Mouse (Mus musculus) stomach, embryonic 16.5 days (tissue): ENCODE data around the gene Hacd3. TPM values are rescaled to one million over a fixed set of nuclear protein-coding genes. Genes with fewer than 3 reads are reported as not detected.
"Not testable (repeated sequence)": the region's sequence is repeated elsewhere in the genome, so short reads cannot be mapped to it uniquely, and the experiment has no call there.

Experiments
- ATAC-seq: fragments of 200-750 bp; cut with Nextera tagmentation; 2 replicates; pipeline ENCODE4 v1.8.0; 2017; ENCODE audit warnings: moderate number of reproducible peaks, moderate TSS enrichment; ENCODE audit not compliant: insufficient read depth, low FRiP score
- H3K27ac ChIP-seq: fragments of 300-500 bp; sonication (generic); 2 replicates; pipeline ENCODE4 v1.5.1; 2014; ENCODE audit warnings: low read length
- H3K27me3 ChIP-seq: fragments of 300-500 bp; sonication (generic); 2 replicates; pipeline ENCODE4 v1.6.1; 2014; ENCODE audit warnings: low read length, control low read depth, mixed read lengths; ENCODE audit not compliant: control insufficient read depth, insufficient read depth
- H3K36me3 ChIP-seq: fragments of 300-500 bp; sonication (generic); 2 replicates; pipeline ENCODE4 v1.6.1; 2014; ENCODE audit warnings: low read length; ENCODE audit not compliant: control insufficient read depth, insufficient read depth
- H3K4me1 ChIP-seq: fragments of 300-500 bp; sonication (generic); 2 replicates; pipeline ENCODE4 v1.6.1; 2014; ENCODE audit warnings: low read length, control low read depth, mixed read lengths; ENCODE audit not compliant: control insufficient read depth, insufficient read depth
- H3K4me2 ChIP-seq: fragments of 300-500 bp; sonication (generic); 2 replicates; pipeline ENCODE4 v1.6.1; 2014; ENCODE audit warnings: low read depth, low read length, mixed read lengths
- H3K4me3 ChIP-seq: fragments of 300-500 bp; sonication (generic); replicated peaks from 2 replicates; pipeline ENCODE4 v1.5.1; 2014; ENCODE audit warnings: mild to moderate bottlenecking, low read length
- H3K9ac ChIP-seq: fragments of 300-500 bp; sonication (generic); 2 replicates; pipeline ENCODE4 v1.6.1; 2014; ENCODE audit warnings: low read length
- H3K9me3 ChIP-seq: fragments of 300-500 bp; sonication (generic); replicated peaks from 2 replicates; pipeline ENCODE4 v1.6.1; 2016; ENCODE audit warnings: low read length, control low read depth; ENCODE audit not compliant: control insufficient read depth
- WGBS: fragments of 180-500 bp; shearing (Covaris S2); extraction: QIAGEN DNeasy Blood & Tissue Kit; methylation state at CpG from one replicate; pipeline ENCODE4 v1.1.7; 2014; 5-methylcytosine and 5-hydroxymethylcytosine counted together
- polyA plus RNA-seq: library from polyadenylated mRNA; unstranded; fragments of >200 nt; fragmentation: Nextera tagmentation; extraction: Ambion mirVana; gene quantifications from 2 replicates; pipeline ENCODE4 v1.2.1, GENCODE M21; 2015

The Hacd3 gene
- polyA plus RNA-seq, 1 experiment from 2014 or later, result 93.0 TPM

DNA sequence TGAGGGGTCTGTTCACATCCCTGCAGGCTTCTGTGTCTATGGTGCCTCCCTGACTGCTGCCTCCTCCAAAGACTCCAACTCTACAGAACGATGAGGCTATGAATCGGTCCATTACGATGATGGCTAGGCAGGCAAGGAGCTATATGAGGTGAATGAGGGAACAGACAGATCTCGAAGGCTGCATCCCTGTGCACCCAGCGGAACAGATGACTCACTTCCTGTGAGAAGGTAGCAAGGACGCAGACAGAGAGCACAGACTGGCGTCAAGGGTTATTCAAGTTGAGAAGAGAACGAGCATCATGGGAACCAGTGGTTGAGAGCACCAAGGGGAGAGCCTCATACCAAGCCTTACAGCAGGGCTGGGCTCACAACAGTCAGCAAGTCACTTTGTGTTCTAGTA is 10.9 kb downstream of the Hacd3 start:
- Histone ChIP-seq H3K9ac (no peak overlapping the region), H3K4me3 (no peak overlapping the region), H3K9me3 (no peaks in the 10 kb centered on the region; the same call in 1 of the 2 replicates), H3K27me3 (no peaks in the 10 kb centered on the region), H3K36me3 (peaks cover 2% of the 10 kb centered on the region; the same call in 1 of the 2 replicates), H3K4me2 (no peak overlapping the region), H3K27ac (no peak overlapping the region), H3K4me1 (no peaks in the 10 kb centered on the region)
- WGBS, result 83% methylated on average over 8 of the region's 8 CpGs
- no peak for ATAC-seq

DNA sequence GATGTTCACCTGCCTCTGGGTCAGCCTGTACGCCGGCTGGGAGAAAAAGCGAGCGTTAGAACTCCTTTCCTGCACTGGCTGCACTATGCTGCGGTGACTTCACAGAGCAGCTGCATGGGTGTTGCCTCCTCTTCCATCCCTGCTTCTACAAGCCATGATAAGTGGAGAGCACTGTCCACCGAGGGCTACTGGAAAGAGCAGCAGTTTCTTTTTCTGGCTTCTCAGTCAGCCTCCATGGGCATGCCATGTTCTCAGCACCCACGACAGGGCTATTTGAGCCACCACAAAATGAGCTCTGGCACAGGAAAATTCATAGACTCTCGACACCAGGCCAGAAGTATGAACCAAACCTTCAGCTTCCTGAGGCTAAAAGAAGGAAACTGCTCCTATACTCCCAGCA is 15.8 kb downstream of the Hacd3 start:
- Histone ChIP-seq H3K36me3 (peaks cover 2% of the 10 kb centered on the region), H3K4me1 (no peaks in the 10 kb centered on the region), H3K4me2 (no peak overlapping the region), H3K27ac (no peak overlapping the region), H3K9me3 (no peaks in the 10 kb centered on the region; the same call in 1 of the 2 replicates), H3K9ac (no peak overlapping the region), H3K4me3 (no peak overlapping the region), H3K27me3 (no peaks in the 10 kb centered on the region)
- WGBS, result 91% methylated on average over 8 of the region's 8 CpGs
- ATAC-seq, result no peak

DNA sequence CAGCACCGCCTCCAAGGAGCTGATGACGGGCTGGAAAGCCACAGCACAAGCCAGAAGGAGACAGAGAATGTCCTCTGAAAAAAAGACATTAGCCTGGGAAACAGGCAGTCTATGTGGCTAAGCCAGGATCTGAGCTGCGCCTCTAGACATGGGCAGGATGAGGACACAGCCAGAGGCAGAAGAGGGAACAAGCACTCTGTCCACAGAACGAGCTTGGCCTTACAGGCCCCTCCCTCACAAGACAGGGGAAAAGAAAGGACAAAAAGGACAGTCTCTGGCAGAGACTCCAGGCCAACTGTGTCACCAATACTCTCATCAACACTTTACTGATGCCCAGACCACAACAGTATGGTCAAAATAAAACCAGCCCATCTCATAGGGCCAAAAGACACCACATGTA is 20.0 kb downstream of the Hacd3 start:
- no peak for ATAC-seq
- Histone ChIP-seq H3K36me3 (peaks cover 4% of the 10 kb centered on the region; the same call in 1 of the 2 replicates), H3K4me1 (no peaks in the 10 kb centered on the region), H3K9me3 (no peaks in the 10 kb centered on the region), H3K4me3 (no peak overlapping the region), H3K4me2 (no peak overlapping the region), H3K27me3 (no peaks in the 10 kb centered on the region), H3K27ac (peak overlapping the region; percentile 41; the same call in 1 of the 2 replicates), H3K9ac (no peak overlapping the region)
- 78% methylated on average over 4 of the region's 4 CpGs for WGBS

DNA sequence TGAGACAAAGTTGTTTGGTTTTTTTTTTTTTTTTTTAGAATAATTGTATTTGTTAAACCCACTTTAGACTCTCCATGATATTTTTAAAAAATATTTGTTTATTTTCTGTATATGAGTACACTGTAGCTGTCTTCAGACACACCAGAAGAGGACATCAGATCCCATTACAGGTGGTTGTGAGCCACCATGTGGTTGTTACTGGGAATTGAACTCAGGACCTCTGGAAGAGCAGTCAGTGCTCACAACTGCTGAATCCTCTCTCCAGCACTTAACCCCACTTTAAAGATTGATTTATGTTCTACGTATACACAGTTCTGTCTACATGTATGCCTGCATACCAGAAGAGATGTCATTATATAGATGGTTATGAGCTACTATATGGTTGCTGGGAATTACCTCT is 26.0 kb downstream of the Hacd3 start:
- 74% methylated on average over 1 of the region's 1 CpGs for WGBS
- not testable (repeated sequence) for H3K9me3 ChIP-seq, H3K4me3 ChIP-seq, H3K27ac ChIP-seq, ATAC-seq, H3K36me3 ChIP-seq, H3K4me1 ChIP-seq, H3K27me3 ChIP-seq, H3K4me2 ChIP-seq, H3K9ac ChIP-seq

DNA sequence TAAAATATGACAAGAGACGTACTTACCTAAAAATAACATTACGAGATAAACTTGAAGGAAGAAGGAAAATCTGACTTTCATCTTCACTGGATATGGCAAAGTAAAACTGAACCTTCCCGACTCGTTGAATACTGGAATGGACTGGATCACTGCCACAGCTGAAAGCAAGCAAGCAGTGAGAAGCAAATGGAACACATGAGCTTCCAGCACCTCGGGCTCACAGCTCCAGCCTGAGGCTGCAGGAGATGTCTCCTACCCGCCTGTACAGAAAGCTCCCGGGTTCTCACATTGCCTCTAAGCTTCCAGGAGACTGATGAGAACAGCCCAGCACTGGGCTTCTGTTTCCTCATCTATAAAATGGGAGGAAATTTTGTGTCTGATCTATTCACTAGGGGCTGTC is 31.2 kb downstream of the Hacd3 start:
- no peak overlapping the region for H3K27ac ChIP-seq
- no peaks in the 10 kb centered on the region for H3K4me1 ChIP-seq
- ATAC-seq, result no peak
- 86% methylated on average over 7 of the region's 7 CpGs for WGBS
- no peaks in the 10 kb centered on the region for H3K27me3 ChIP-seq
- no peak overlapping the region for H3K4me2 ChIP-seq
- H3K9ac ChIP-seq, result no peak overlapping the region
- no peaks in the 10 kb centered on the region for H3K36me3 ChIP-seq
- H3K9me3 ChIP-seq, result no peaks in the 10 kb centered on the region
- no peak overlapping the region for H3K4me3 ChIP-seq

DNA sequence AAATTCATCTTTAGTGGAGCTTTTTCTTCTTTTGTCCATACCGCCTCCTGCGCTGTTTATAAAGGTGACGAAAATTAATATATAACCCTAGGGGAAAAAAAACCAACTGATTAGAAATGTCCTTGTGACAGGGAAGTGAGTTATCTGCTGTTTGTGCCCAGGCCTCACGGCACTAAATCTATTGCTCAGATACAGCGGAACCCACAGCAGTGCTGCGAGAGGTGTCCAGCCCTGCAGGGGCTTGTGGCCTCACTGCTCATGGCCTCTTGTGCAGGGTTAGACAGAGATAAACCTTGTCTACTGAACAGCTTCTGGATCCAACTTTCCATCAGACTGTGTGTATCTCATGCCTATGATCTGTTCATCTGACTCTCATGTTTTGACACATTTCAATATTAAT is 33.0 kb downstream of the Hacd3 start:
- no peak overlapping the region for H3K4me3 ChIP-seq
- H3K27ac ChIP-seq, result no peak overlapping the region
- no peak overlapping the region for H3K9ac ChIP-seq
- H3K9me3 ChIP-seq, result no peaks in the 10 kb centered on the region
- peaks cover 5% of the 10 kb centered on the region; the same call in 1 of the 2 replicates for H3K36me3 ChIP-seq
- no peaks in the 10 kb centered on the region for H3K4me1 ChIP-seq
- no peaks in the 10 kb centered on the region for H3K27me3 ChIP-seq
- H3K4me2 ChIP-seq, result no peak overlapping the region
- no peak for ATAC-seq
- WGBS, result 73% methylated on average over 6 of the region's 6 CpGs

DNA sequence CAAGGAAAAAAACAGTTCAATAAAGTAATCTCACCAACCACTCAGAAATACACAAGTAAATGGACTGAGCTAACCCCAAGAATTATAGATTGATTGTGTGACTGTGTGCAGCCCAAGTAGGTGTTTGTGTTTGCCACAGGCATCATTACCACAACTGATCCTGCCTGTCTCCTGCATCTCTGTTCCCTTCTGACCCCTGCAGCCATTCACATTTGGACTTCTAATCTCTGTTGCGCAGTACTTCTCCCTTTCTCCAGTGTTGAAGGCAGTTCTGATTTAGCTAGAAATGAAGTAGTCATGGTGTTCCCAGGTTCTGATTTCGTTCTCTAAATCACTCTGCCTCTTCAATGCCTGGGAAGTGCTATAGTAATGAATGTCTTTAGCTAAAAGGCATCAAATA is 33.8 kb downstream of the Hacd3 start:
- no peak overlapping the region for H3K4me3 ChIP-seq
- no peak overlapping the region for H3K27ac ChIP-seq
- H3K4me2 ChIP-seq, result no peak overlapping the region
- H3K36me3 ChIP-seq, result peaks cover 7% of the 10 kb centered on the region
- ATAC-seq, result no peak
- no peak overlapping the region for H3K9ac ChIP-seq
- no peaks in the 10 kb centered on the region for H3K4me1 ChIP-seq
- no peaks in the 10 kb centered on the region for H3K27me3 ChIP-seq
- no peaks in the 10 kb centered on the region for H3K9me3 ChIP-seq
- 96% methylated on average over 2 of the region's 2 CpGs for WGBS

DNA sequence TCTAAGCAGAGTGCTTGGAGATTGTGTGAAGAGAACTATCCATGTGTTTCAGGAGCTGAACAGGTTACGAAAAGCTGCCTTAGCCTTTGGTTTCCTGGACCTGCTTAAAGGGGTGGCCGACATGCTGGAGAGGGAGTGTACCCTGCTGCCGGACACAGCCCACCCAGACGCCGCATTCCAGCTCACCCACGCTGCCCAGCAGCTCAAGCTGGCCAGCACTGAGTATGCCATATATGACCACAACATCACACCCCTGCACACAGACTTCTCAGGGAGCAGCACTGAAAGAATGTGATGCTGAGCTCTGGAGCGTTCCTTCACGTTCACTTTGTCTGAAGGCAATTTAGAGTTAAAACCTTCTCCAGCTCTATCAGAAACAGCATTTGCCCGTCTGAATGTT is 35.7 kb downstream of the Hacd3 start:
- Histone ChIP-seq H3K4me3 (no peak overlapping the region), H3K4me1 (no peaks in the 10 kb centered on the region), H3K36me3 (peaks cover 10% of the 10 kb centered on the region), H3K27me3 (no peaks in the 10 kb centered on the region), H3K27ac (peak overlapping the region; percentile 36), H3K4me2 (no peak overlapping the region), H3K9ac (no peak overlapping the region), H3K9me3 (no peaks in the 10 kb centered on the region)
- WGBS, result 87% methylated on average over 9 of the region's 9 CpGs
- no peak for ATAC-seq

DNA sequence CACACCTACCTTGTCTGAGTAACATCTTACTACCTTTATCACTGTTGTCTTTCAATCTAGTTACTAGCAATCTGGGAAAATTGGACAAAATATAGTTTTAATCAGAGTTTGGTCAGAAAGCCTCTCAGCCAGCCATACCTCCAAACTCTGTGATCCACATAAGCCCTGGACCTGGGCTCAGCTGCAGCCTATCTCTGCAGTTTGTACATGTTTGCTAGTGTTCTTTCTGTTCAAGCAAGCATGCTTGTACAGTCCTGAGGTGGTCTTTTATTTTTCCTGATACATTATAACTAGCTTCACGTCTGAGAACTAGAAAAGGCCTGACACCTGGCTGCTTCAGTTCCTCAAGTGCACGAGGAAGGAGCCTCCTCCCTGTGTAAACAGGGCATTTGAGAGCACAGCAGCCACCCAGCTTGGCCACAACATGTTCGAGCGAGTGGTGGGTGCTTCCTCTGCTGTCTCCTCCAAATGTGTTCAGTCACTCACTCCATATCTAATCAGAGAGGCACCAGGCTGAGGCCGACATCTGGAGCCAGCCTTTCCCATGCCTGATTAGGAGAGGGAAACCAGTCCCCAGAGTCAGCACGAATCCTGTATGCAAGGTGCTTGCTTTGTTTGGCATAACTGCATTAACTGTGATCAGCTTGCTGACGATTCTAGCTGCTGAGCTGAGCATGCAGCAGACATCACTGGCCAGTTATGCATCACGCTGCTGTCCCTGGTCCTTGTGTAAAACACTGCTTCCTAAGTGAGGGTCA is 36.3 kb downstream of the Hacd3 start:
- peak; percentile 37; the same call in 1 of the 2 replicates for ATAC-seq
- Histone ChIP-seq H3K9me3 (no peaks in the 10 kb centered on the region), H3K9ac (no peak overlapping the region), H3K27me3 (no peaks in the 10 kb centered on the region), H3K4me3 (no peak overlapping the region), H3K4me2 (no peak overlapping the region), H3K4me1 (no peaks in the 10 kb centered on the region), H3K36me3 (peaks cover 13% of the 10 kb centered on the region), H3K27ac (peak overlapping the region; percentile 36)
- WGBS, result 55% methylated on average over 8 of the region's 8 CpGs
